Mouse (Mus musculus) A20 (cell line): ENCODE results near the gene Anks1b.
"Not testable (repeated sequence)": the region's sequence is repeated elsewhere in the genome, so short reads cannot be mapped to it uniquely, and the experiment has no call there.

ENCODE experiments used
- DNase-seq: peaks from one replicate; pipeline ENCODE4 v3.0.0-alpha.2; 2011; ENCODE audit warnings: low read depth, low spot score

Gene Anks1b

GRCm38 (mm10) chr10:90576191-90577098, 703.1 kb downstream of the Anks1b start:
- DNase-seq = no peak

GRCm38 (mm10) chr10:90577099-90577461, 703.8 kb downstream of the Anks1b start:
- DNase-seq = no peak

GRCm38 (mm10) chr10:90577777-90578176, 704.5 kb downstream of the Anks1b start:
- DNase-seq = no peak

- no peak for DNase-seq
Measured at GRCm38 (mm10) chr10:90579970-90580369, 706.7 kb downstream of the Anks1b start.

GRCm38 (mm10) chr10:90584052-90584451, 710.7 kb downstream of the Anks1b start:
- no peak for DNase-seq

GRCm38 (mm10) chr10:90596142-90596541, 722.8 kb downstream of the Anks1b start:
- DNase-seq = no peak

GRCm38 (mm10) chr10:90596576-90596975, 723.3 kb downstream of the Anks1b start:
- no peak for DNase-seq

GRCm38 (mm10) chr10:90599149-90599548, 725.8 kb downstream of the Anks1b start:
- no peak for DNase-seq

GRCm38 (mm10) chr10:90599726-90600531, 726.6 kb downstream of the Anks1b start:
- no peak for DNase-seq

- no peak for DNase-seq
Measured at GRCm38 (mm10) chr10:90607586-90607985, 734.3 kb downstream of the Anks1b start.

- no peak for DNase-seq
Measured at GRCm38 (mm10) chr10:90609437-90609836, 736.1 kb downstream of the Anks1b start.

- no peak for DNase-seq
Measured at GRCm38 (mm10) chr10:90613051-90613450, 739.7 kb downstream of the Anks1b start.

GRCm38 (mm10) chr10:90615196-90615595, 741.9 kb downstream of the Anks1b start:
- no peak for DNase-seq

GRCm38 (mm10) chr10:90616622-90617021, 743.3 kb downstream of the Anks1b start:
- no peak for DNase-seq

- no peak for DNase-seq
Measured at GRCm38 (mm10) chr10:90617664-90618296, 744.5 kb downstream of the Anks1b start.

GRCm38 (mm10) chr10:90627532-90627931, 754.2 kb downstream of the Anks1b start:
- DNase-seq = no peak

- DNase-seq = no peak
Measured at GRCm38 (mm10) chr10:90630099-90630698, 756.9 kb downstream of the Anks1b start.

GRCm38 (mm10) chr10:90630794-90631193, 757.5 kb downstream of the Anks1b start:
- DNase-seq = not testable (repeated sequence)

- DNase-seq = no peak
Measured at GRCm38 (mm10) chr10:90637352-90637751, 764.0 kb downstream of the Anks1b start.

- no peak for DNase-seq
Measured at GRCm38 (mm10) chr10:90649681-90650080, 776.4 kb downstream of the Anks1b start.

GRCm38 (mm10) chr10:90657416-90658120, 784.3 kb downstream of the Anks1b start:
- DNase-seq = no peak
